Mouse (Mus musculus): ENCODE data around the gene Rmnd5a.
"Not testable (repeated sequence)": the region's sequence is repeated elsewhere in the genome, so short reads cannot be mapped to it uniquely, and the experiment has no call there.

Gene Rmnd5a

DNA sequence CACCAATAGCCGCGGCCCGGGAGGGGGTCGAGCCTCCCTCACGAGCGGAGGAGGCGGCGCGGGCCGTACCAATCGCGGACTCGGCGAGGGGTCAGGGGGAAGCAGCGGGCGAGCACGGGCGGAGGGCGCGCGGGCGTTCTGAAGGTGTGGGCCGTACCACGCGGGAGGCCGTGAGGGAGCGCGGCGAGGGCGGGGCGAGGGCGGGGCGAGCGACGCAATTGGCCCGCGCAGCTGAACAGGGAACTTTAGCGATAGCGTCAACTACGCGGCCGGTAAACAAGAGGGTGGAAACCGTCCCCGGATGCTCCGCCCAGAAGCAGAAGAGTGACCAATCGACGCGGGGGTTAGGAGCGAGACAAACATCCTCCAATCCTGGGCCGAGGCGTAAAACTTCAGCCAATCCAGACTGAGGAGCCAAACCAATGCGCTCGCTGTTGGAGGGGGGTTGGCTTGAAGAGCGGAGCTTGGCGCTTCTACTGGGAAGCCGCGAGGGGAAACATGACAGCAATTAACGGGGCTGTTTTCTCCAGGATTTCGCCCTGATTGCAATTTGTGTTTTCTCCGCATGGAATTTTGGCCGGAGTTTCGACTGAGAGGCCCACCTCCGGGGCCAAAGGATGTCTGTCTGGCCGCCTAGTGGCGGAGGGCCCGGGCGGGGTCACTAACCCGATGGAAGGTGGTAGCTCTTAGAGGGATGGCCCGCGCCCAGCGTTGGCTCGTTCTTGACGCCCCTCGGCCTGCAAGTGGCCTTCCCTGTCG lies at the start of gene Rmnd5a:
Rmnd5a (minus strand) TSS at position 146 of the 759 bp plus-strand sequence.
- DNase-seq (ENCODE audit: low spot score) = peak; percentile 97

DNA sequence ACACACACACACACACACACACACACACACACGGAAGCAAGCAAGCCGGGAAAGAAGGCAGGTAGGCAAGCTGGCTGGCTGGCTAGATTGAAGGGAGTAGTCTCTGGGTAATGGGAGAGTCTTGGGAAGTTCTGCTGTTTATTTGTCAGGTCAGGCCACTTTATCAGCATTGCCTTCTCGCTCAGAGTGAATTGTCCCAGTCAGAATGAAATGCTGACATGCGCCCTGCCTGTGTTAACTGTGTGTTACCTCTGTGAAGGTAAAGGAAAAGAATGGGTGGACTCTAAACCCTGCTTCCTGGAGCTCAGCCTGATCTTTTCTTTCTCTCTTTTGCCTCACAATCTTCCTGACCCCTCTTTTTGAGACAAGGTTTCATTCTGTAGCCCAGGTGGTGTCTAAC lies 47.5 kb upstream of the Rmnd5a start:
- no peak for DNase-seq (ENCODE audit: low spot score)

DNA sequence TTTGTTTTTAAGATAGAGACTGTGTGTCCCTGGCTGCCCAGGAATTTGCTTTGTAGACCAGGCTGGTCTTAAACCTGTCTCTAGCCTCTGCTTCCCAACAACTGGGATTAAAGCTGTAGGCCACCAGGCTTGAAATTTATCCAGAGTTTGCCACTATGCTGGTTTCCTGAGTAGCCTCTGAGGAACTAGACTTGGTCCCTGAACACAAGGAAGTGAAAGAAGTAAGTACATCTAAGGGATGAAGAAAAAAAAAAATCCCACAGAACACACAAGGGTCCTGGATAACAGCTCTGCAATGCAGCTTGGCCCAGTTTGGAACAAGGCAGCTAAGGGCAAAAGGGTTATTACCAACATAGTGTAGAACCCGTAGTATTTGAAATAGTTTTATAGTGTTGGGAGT lies 46.4 kb upstream of the Rmnd5a start:
- DNase-seq (ENCODE audit: low spot score) = no peak

DNA sequence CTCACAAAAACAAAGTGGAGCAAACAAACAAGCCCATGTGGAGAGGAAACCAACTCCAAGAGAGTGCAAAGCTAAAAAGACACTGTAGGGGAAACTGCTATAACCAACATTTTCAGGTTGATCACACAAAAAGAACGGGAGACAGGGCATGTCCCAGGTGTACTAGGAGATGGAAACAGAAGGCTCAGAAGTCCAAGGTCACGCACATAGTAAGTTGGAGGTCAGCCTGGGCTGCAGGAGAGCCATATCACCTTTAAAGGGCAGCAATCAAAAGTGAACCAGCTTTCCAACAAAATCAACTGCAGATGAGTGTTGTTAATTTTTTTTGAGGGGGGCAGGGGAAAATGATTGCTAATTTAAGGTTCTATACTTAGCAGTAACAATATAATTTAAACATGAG lies 45.8 kb upstream of the Rmnd5a start:
- no peak for DNase-seq (ENCODE audit: low spot score)

DNA sequence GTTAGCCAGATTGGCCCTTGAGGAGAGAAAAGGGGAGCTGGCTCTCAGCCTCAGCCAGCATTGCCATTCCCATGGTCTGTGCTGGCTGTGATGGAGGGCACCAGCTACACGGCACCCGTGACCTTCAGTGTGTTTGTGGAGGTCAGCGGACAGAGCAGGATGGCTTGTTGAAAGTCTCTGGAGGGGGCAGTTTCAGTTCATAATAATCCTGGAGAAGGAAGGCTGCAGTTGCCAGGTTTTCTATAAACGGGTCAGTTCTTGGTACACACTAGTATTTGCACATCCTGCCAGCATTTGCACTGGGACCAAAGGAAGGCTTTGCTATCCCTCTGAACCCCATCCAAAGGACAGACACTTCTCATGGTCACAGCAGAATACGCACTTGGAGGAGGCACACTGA lies 44.8 kb upstream of the Rmnd5a start:
- DNase-seq (ENCODE audit: low spot score) = no peak

DNA sequence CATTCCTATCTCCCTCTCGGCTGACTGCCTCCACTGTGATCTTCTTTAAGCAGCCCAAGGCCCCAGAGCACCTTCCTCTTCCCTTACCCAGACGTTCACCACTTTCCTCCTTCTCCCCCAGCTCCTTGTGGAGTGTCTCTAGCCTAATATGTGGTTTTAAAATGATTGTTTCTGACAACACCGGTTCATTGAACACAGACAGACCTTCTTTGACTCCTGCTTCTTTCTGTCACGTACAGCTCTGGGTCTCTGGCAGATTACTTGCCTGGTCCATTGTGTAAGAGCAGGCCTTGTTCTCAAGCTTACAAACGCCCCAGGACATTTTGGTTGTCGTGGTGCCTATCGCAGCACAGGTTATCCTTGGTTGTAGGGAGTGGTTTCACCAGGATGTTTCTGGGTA lies 40.7 kb upstream of the Rmnd5a start:
- DNase-seq (ENCODE audit: low spot score) = no peak

DNA sequence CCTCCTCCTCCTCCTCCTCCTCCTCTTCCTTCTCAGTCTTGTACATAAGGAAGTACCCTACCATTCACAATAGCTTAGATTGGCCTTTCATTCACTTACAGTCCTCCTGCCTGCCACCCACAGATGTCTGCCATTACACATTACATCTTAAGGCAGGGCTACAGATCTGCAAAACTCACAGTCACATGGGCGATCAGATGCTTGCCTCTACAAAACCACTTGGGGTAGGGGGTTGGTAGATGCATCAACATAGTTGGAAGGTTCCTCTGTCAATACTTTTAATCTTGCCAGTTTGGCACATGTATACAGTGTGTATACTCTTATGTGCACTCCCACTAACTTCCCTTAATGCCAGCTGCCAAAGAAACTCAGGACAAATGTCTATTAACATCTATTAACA lies 39.7 kb upstream of the Rmnd5a start:
- DNase-seq (ENCODE audit: low spot score) = no peak

DNA sequence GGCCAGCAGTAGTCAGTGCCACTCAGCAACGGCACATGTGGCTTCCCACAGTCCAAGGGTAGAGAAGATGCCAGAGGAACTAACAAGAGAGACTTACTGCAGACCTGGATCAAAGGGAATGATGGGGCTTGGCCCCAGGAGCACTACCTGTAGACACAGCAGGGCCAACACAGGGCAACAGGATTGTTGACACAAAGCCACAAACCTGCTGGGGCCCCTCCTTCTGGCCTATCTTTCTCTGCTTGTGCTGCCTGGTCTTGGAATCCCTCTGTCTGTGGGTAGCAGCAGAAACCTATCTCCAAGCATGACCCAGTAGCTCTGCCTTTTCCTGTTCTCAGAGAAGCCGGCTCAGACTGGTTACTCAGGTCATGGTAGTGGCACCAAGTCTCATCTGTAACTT lies 39.2 kb upstream of the Rmnd5a start:
- not testable (repeated sequence) for DNase-seq (ENCODE audit: low spot score)

DNA sequence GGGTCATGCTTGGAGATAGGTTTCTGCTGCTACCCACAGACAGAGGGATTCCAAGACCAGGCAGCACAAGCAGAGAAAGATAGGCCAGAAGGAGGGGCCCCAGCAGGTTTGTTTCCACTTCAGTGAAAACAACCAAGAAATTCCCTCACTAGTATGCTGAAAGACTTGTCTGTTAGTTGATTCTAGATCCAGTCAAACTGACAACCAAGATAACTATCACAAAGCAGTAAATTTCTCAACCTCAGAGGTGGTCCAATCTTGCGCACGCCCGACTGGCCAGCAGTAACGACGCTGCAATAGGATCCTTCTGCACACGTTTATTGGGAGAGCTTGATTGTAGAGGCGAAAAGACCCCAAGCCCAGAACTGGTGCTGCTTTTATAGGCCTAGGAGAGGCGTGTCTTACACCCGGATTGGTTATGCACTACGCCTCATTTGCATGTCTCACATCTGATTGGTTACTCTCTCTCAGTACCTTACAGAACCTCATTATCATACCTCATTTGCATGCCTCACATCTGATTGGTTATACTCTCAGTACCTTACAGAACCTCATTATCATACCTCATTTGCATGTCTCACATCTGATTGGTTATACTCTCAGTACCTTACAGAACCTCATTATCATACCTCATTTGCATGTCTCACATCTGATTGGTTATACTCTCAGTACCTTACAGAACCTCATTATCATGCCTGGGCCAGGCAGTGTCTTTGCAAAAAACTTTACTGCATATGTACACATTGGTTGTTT lies 38.6 kb upstream of the Rmnd5a start:
- not testable (repeated sequence) for DNase-seq (ENCODE audit: low spot score)

DNA sequence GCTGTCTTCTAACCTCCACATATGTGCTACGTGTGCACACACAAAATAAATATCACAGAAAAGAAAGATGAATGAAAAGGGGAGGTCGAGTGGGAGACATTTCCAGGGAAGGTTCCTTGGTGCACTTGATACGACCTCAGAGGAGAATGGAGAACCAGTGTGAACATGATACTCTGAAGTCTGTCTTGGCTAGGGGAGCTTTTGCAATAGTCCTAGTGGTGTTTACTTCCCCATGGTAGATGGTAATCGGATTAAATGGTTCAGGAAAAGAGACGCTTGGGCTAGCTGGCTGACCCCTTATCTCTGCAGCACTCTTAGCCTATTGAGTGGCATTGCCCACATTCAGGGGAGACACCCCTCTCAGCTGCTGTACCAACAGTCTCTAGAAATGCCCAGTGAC lies 36.3 kb upstream of the Rmnd5a start:
- DNase-seq (ENCODE audit: low spot score) = no peak

DNA sequence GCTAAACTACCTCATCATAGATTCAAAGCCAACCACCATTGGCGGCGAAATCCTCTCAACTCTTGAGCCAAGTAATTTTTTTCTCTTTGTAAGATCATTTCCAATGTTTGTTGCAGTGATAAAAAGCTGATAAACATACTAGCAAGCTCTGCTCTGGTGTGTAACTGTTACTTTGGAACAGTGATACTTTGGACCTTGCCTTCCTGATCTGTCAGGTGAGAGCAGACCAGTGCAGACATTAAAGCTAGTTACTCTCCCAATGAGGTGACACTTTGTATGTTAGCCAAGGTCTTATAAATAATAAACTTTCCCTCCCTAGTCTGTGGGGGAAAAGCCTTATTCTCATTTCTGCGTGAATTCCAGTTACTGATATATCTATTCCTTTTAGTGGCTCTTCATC lies 35.2 kb upstream of the Rmnd5a start:
- DNase-seq (ENCODE audit: low spot score) = no peak

DNA sequence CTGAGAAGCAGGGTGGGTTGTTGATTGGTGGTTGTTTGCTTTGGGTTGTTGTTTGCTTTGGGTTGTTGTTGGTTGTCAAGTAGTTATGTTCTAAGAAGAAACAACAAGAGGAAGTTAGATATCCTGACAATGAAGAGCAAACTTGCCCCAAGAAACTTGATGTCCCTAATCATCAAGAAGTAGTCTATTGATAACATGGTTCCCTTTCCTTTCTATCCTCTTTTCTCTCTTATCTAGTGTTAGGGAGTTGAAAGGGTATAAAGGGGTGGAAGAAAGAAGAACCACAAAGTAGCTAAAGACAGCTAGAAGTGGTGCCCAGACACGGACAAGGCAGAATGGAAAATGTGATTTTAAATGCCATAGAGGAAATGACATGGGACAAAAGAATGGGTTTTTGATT lies 32.3 kb upstream of the Rmnd5a start:
- DNase-seq (ENCODE audit: low spot score) = no peak

DNA sequence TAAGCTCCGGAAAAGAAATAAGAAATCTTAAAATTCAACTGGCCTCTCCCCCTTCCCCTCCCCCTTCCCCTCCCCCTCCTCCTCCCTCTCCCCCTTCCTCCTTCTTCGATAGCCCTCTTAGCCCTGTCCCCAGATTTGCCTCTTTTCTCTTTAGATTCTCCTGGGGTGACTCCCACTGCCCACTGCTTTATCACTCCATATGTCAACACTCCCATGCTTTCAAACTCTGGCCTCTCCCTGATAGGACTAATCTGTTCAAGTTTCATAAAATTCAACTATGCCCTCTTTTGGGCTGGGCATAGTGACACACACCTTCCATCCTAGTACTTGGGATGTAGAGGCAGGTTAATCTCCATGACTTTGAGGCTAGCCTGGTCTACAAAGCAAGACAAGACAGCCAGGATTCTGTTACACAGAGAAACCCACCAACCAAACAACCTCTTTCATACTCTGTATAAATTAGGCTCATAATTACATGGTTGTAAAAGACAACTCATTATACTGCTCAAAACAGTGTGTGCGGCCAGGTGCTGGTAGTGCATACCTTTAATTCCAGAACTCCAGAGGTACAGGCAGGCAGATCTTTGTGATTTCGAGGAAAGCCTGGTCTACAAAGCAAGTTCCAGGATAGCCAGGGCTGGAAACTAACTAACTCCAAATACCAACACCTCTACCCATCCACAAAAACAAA lies 31.5 kb upstream of the Rmnd5a start:
- no peak for DNase-seq (ENCODE audit: low spot score)

DNA sequence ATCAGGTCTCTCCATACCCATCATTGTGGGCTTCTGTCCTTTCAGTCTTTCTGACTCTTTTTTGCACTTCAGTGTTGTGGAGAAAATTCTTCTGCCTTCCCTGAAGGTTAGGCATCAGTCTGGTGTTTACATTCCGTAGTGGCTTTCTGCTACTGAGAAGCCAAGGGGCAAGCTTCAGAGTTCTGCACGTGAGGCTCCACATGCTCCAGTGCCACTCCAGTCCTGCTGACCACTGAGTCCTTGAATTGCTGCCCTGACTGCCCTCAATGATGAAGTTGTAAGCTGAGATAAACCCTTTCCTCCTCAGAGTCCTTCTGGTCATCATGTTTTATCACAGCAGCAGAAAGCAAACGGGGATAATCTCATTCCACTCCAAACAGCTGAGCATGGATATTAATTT lies 28.9 kb upstream of the Rmnd5a start:
- no peak for DNase-seq (ENCODE audit: low spot score)

DNA sequence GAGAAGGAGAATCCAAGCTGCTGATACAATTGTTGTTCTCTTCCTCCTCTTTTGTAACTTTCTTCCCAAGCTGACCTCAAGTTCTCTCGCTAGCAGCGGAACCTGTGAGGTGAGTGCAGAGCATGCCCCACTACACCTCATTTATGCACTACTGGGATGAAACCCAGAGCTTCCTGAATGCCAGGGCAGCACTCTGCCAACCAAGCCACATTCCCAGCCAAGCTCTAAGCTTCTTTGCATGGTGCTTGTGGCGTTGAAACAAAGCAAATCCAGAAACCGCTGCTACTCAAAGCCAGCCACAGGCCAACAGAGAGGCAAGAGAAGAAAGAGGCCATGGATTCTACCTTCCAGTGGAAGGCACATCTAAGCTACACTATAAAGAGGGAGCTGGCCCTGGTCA lies 27.3 kb upstream of the Rmnd5a start:
- no peak for DNase-seq (ENCODE audit: low spot score)

DNA sequence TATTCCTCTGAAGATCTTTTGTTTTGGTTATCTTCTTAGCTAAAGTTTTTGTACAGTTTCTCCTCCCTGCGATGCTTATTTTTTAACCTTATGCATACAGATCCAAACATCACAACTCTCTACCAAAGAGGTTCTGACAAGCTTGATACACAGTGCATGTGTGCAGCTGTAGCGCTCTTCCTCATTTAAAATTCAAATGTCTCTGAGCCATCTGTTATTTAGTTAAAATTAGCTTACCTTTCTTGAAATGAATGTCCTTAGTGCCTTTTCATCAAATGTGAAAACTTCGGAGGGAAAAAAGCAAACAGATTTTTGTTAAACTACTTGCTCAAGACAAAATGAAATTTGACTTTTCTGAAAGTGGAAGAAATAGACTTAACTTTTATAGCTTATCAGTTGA lies 24.7 kb upstream of the Rmnd5a start:
- no peak for DNase-seq (ENCODE audit: low spot score)

DNA sequence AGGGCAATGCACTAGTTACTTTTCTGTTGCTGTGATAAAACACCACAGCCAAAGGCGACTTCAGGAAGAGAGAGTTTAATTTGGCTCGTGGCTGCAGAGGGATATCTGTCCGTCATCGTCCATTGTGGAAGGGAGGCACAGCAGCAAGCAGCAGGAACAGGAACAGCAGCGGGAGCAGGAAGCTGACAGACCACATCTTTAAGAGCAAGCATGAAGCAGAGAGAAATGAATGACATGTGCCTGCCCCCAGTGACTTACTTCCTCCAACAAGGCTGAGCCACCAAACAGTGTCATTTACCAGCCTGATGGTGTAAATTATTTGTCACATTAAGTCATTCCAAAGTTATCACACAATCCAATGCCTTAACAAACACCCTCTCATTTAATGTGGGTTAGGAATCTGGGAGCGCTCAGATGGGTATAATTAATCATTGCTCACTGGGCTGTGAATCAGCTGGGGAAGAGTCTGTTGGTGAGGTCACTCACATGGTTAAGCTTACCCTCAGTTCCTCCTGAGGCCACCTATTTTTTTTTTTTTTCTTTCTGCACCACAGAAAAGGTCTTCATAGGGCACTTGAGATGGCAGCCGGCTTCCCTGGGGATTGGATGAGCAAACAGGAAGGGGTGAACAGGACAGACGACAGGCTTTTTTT lies 17.6 kb upstream of the Rmnd5a start:
- DNase-seq (ENCODE audit: low spot score) = no peak

DNA sequence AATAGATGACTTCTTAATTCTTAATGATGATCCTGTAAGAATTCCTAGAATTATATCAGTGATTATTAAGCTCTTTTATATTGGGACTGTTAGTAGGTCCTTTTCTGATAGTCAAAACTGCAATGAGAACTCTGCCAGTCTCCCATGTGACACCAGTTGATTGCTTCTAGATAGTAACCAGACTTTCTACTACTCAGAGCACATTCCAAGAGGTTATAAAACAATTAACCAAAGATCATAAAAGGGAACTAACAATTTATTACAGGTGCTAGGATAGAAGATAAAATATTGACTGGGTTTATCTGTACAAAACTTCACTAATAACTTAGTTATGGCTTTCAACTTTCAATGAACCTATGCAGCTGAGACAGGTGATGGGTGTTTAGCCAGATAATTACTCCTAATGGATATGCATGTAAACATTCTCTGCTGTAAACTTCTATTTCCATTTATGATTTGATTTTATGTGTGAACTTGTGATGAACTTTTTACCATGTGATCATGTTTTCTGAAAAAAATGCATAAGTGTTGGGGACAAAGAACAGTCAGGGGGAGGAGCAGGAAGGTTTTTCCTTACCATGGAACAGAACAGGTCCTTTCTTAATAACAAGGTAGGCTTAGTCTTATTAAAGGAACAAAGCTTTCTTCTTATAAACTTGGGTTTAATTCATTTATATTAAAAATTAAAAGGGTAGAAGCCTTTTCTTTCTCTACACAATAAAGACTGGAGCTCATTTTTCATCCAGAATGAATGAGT lies 13.7 kb upstream of the Rmnd5a start:
- not testable (repeated sequence) for DNase-seq (ENCODE audit: low spot score)

DNA sequence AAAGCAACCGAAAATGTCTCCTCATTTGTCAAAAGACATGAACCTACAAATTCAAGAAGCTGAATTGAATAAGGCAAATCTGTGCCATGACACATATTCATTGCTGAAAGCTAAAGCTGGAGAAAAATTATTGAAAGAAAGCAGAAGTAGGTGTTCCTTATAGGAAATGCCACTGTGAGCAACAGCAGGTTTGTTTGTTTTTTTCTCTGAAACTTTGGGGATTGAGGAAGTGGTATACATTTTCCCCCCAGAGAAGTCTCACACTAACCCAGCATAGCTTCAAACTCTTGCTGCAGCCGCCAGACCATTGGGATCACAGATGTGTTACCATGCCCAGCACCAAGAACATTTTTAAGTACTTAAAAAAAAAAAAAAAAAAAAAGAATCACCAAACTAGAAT lies 12.4 kb upstream of the Rmnd5a start:
- no peak for DNase-seq (ENCODE audit: low spot score)

DNA sequence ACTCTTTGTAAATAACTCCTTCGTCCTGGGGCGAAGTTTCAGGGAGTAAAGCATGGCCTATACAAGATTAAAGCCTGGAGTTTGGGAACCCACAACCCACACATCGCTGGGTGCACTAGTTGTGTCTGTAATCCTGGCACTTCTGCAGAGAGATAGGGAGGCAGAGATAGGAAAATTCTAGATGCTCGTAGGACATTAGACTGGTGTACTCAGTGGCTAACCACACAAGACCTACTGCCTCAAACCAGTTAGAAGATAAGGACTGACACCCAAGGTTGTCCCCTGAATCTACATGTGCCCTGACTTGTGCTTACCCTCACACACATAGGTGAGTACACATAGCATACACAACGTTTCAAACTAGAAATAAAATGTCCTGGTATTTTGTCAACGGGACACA lies 5.1 kb upstream of the Rmnd5a start:
- no peak for DNase-seq (ENCODE audit: low spot score)

DNA sequence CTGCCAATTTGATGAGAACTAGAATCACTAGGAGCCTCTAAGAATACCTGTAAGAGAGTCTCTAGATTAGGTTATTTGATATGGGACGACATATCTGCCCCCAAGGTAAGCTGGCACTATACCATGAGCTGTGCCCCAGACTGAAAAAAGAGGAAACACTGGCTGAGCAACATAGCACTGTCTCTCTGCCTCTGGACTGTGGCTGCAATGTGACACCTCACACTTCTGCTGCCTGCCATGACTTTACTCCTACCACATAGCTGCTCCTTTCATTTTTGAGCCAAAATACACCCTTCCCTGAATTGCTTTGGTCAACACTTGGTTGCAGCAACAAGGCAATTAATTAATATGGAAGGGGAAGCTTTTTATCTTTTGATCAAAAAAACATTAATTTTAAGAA lies 4.3 kb upstream of the Rmnd5a start:
- no peak for DNase-seq (ENCODE audit: low spot score)

DNA sequence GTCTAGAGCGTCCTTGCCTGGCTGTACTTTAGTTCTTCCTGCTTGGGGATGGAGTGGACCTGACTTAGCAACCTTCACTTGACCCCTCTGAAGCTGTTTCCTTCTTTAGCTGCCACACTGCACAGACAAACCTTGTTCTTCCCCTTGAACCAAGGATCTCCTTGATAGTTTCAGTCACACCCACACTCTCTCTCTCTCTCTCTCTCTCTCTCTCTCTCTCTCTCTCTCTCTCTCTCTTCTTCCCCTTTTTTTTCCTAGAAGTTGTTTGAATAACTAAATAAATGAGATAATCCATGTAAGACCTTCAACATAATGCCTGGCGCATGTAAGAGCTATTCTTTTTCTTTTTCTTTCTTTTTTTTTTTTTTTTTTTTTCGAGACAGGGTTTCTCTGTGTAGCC lies 1.7 kb upstream of the Rmnd5a start:
- no peak for DNase-seq (ENCODE audit: low spot score)
